Mouse (Mus musculus): ENCODE measurements at regions not wholly inside any gene's neighbourhood (a gene's known extent, or its start where the extent isn't known, plus 50 kb on each side); places are given as distances from the start of the nearest gene placed in this dataset.

DNA sequence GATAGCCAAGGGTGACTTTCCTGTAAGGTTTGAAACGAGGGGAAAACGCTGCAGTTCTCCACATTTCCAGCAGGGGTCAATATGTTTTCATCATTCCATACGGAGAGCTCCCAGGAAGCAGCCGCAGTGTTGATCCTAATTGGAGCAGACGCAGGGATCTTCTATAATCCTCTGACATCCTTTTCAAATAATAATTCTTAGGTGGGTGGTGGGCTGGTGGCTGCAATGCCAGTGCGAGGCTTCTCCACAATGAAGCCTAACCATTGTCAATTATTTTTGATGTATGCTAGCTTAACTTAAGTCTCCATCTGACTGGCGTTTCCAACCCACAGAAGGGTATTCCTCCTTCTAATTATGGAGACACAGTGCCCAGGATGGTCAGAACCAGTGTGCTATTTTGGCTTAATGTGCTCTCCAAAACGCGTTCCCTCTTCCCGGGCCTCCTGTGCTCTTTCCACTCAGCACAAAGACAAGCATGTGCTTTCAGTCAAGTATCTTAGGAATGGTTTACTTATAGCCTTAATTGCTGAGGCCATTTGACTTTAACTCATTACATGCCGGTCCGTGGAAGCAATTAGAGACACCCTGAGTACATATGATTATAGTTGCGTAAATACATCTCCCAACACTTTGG lies 331.6 kb upstream of the Tet2 start:
- ATAC-seq (ENCODE audit: insufficient read depth) (peak; percentile 89), DNase-seq (peak; percentile 94)
- H3K36me3 ChIP-seq (ENCODE audit: insufficient read depth) = no peaks in the 10 kb centered on the region
- TF ChIP-seq CTCF (IDR thresholded peaks at IDR 0.05; ENCODE audit: low read depth) = peak; percentile 85
- H3K9ac ChIP-seq = no peak overlapping the region
- no peaks in the 10 kb centered on the region for H3K4me1 ChIP-seq (ENCODE audit: insufficient read depth)
- no peaks in the 10 kb centered on the region for H3K27me3 ChIP-seq (ENCODE audit: insufficient read depth, low read length)
- no peaks in the 10 kb centered on the region for H3K9me3 ChIP-seq (ENCODE audit: low read depth, low read length)
- H3K4me2 ChIP-seq = peak overlapping the region; percentile 57
- peak overlapping the region; percentile 50; the same call in 1 of the 2 replicates for H3K27ac ChIP-seq (ENCODE audit: low read depth)
- H3K4me3 ChIP-seq (ENCODE audit: low read depth, low read length) = peak overlapping the region; percentile 14
- WGBS = 6% methylated on average over 13 of the region's 13 CpGs

DNA sequence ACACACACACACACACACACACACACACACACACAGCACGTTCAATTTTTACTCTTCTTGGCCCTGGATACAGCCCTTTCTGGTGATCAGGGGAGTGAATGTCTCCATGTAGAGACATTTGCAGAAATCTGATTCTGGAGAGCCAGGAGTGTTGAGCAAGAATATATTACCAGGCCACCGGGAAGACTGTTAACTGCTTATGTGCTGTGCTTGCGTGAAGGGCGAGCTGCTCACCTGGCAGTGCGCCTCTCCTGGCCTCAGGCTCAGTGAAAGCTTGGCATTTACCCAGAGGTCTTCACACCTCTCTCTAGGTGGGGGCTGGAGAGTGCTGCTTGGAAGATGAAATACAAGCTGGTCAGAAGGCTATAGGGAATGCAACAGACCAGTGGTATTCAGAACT lies 332.4 kb upstream of the Tet2 start:
- Histone ChIP-seq H3K4me3 (ENCODE audit: low read depth, low read length) (no peak overlapping the region), H3K27ac (ENCODE audit: low read depth) (no peak overlapping the region), H3K9ac (no peak overlapping the region), H3K4me2 (no peak overlapping the region; the same call in 1 of the 2 replicates), H3K27me3 (ENCODE audit: insufficient read depth, low read length) (no peaks in the 10 kb centered on the region), H3K4me1 (ENCODE audit: insufficient read depth) (no peaks in the 10 kb centered on the region), H3K9me3 (ENCODE audit: low read depth, low read length) (no peaks in the 10 kb centered on the region), H3K36me3 (ENCODE audit: insufficient read depth) (no peaks in the 10 kb centered on the region)
- DNase-seq (peak; percentile 51), ATAC-seq (ENCODE audit: insufficient read depth) (peak; percentile 53; the same call in 1 of the 2 replicates)
- TF ChIP-seq CTCF (IDR thresholded peaks at IDR 0.05; ENCODE audit: low read depth) = no peak
- WGBS = 34% methylated on average over 5 of the region's 5 CpGs

DNA sequence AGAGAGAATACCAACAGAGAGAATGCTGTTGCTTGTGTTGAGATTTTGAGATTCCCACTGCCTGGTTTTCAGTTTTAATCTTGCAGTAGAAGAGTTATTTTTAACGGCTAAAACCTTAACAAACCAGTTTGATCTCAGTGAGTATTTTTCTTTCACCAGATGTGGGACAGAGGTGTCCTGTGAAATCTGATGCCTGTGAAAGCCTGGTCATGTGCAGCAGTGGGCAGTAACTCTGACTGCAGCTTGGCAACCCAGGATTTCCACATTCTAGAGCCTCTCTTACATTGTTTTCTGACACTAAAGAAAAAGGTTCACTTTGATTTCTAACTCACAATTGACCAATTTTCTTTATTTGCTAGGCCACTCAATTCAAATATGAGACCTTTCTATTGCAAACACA lies 335.7 kb upstream of the Tet2 start:
- WGBS = 6% methylated on average over 1 of the region's 1 CpGs
- TF ChIP-seq CTCF (IDR thresholded peaks at IDR 0.05; ENCODE audit: low read depth) = no peak
- no peak overlapping the region for H3K4me2 ChIP-seq
- ATAC-seq (ENCODE audit: insufficient read depth) (no peak), DNase-seq (peak; percentile 7)
- no peaks in the 10 kb centered on the region for H3K36me3 ChIP-seq (ENCODE audit: insufficient read depth)
- H3K4me1 ChIP-seq (ENCODE audit: insufficient read depth) = no peaks in the 10 kb centered on the region
- no peak overlapping the region for H3K9ac ChIP-seq
- H3K27me3 ChIP-seq (ENCODE audit: insufficient read depth, low read length) = no peaks in the 10 kb centered on the region
- H3K4me3 ChIP-seq (ENCODE audit: low read depth, low read length) = no peak overlapping the region
- no peak overlapping the region for H3K27ac ChIP-seq (ENCODE audit: low read depth)
- no peaks in the 10 kb centered on the region for H3K9me3 ChIP-seq (ENCODE audit: low read depth, low read length)

DNA sequence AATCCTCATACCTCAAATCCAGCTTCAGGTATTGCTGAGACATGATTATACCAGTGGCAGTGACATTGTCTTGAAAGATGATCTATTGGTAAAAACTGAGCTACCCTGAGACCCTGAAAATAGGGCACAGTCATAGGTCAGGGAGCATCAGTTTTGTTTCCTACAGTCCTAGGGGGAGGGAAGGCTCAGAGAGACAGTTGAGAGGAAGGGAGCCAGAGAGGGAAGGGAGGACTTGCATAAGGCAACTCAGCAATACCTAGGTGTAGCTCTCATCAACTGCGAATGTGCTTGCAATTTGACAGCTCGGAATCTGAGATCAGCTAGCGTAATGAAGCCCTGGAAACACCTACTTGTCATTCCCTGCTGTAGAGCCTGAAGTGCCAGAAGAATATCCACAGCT lies 334.4 kb upstream of the Cxxc4 start:
- no peaks in the 10 kb centered on the region for H3K36me3 ChIP-seq (ENCODE audit: insufficient read depth)
- H3K4me1 ChIP-seq (ENCODE audit: insufficient read depth) = no peaks in the 10 kb centered on the region
- TF ChIP-seq CTCF (IDR thresholded peaks at IDR 0.05; ENCODE audit: low read depth) = no peak
- ATAC-seq (ENCODE audit: insufficient read depth) (no peak), DNase-seq (peak; percentile 20)
- H3K9me3 ChIP-seq (ENCODE audit: low read depth, low read length) = no peaks in the 10 kb centered on the region
- WGBS = 56% methylated on average over 3 of the region's 3 CpGs
- H3K9ac ChIP-seq = no peak overlapping the region
- H3K27ac ChIP-seq (ENCODE audit: low read depth) = no peak overlapping the region
- no peak overlapping the region for H3K4me2 ChIP-seq
- no peak overlapping the region for H3K4me3 ChIP-seq (ENCODE audit: low read depth, low read length)
- H3K27me3 ChIP-seq (ENCODE audit: insufficient read depth, low read length) = no peaks in the 10 kb centered on the region

DNA sequence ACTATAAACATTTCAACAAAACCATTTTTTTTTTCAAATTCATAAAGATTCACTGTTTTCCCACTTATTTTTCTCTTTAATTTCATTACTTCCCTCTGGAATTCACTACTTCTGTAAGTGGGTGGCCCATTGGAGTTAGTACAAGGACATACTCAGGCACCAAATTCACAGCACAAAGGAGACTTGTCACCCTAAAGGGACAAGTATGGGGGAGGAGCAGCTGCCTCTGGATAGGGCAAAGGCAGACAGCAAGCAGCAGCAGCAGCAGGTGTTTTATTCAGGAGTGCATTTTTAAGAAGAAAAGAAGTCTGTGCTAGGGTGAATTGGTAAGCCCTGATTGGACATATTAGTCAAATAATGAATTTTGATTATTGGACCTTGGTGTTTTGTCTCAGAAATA lies 314.1 kb upstream of the Cxxc4 start:
- no peak for TF ChIP-seq CTCF (IDR thresholded peaks at IDR 0.05; ENCODE audit: low read depth)
- no peak overlapping the region for H3K27ac ChIP-seq (ENCODE audit: low read depth)
- no peak overlapping the region for H3K4me3 ChIP-seq (ENCODE audit: low read depth, low read length)
- H3K9ac ChIP-seq = no peak overlapping the region
- H3K9me3 ChIP-seq (ENCODE audit: low read depth, low read length) = no peaks in the 10 kb centered on the region
- H3K36me3 ChIP-seq (ENCODE audit: insufficient read depth) = no peaks in the 10 kb centered on the region
- no peaks in the 10 kb centered on the region for H3K4me1 ChIP-seq (ENCODE audit: insufficient read depth)
- H3K4me2 ChIP-seq = no peak overlapping the region
- DNase-seq (no peak), ATAC-seq (ENCODE audit: insufficient read depth) (no peak)
- H3K27me3 ChIP-seq (ENCODE audit: insufficient read depth, low read length) = no peaks in the 10 kb centered on the region

DNA sequence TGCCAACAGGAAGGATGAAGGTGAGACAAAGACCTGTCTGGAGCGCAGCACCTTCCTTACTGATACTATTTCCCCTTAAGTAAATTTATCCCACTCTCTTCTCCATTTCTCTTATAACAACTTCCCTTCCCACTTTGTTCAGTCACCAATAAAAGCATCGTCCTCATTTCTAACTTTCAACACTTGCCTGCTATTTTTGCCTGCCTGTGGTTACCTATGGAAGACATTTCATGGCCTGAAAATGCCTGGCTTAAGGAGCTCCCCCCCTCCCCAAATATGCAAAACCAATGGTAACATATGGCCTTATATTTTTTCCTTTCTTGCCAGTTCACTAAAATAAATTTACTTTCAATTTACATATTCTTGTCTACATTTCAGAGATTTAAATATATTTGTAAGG lies 271.0 kb upstream of the Cxxc4 start:
- Histone ChIP-seq H3K9ac (no peak overlapping the region), H3K27me3 (ENCODE audit: insufficient read depth, low read length) (no peaks in the 10 kb centered on the region), H3K4me1 (ENCODE audit: insufficient read depth) (no peaks in the 10 kb centered on the region), H3K4me3 (ENCODE audit: low read depth, low read length) (no peak overlapping the region), H3K36me3 (ENCODE audit: insufficient read depth) (no peaks in the 10 kb centered on the region), H3K4me2 (no peak overlapping the region), H3K27ac (ENCODE audit: low read depth) (no peak overlapping the region), H3K9me3 (ENCODE audit: low read depth, low read length) (no peaks in the 10 kb centered on the region)
- no peak for DNase-seq
- ATAC-seq (ENCODE audit: insufficient read depth) = no peak
- 65% methylated on average over 2 of the region's 2 CpGs for WGBS
- no peak for TF ChIP-seq CTCF (IDR thresholded peaks at IDR 0.05; ENCODE audit: low read depth)

DNA sequence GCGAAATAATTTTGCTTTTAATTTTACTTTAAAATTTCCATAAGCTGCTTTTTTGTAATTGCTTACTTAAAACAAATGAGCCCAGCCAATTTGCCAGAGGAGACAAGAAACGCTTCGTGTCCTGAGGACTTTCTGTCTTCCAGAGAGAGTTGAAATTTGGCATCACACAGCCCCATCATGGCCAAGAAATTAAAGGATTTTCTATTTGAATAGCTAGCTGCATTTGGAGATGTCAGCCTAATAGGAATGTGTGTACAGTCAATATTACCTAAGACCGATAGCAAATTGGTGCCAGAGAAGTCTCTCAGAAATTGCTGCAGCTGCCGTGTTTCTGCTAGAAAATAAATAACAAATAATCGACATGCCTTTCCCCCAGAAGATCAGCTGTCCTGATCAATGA lies 268.1 kb upstream of the Cxxc4 start:
- Histone ChIP-seq H3K36me3 (ENCODE audit: insufficient read depth) (no peaks in the 10 kb centered on the region), H3K4me3 (ENCODE audit: low read depth, low read length) (no peak overlapping the region), H3K27ac (ENCODE audit: low read depth) (no peak overlapping the region), H3K9me3 (ENCODE audit: low read depth, low read length) (no peaks in the 10 kb centered on the region), H3K9ac (no peak overlapping the region), H3K4me2 (no peak overlapping the region), H3K4me1 (ENCODE audit: insufficient read depth) (no peaks in the 10 kb centered on the region), H3K27me3 (ENCODE audit: insufficient read depth, low read length) (no peaks in the 10 kb centered on the region)
- no peak for TF ChIP-seq CTCF (IDR thresholded peaks at IDR 0.05; ENCODE audit: low read depth)
- no peak for DNase-seq
- WGBS = 70% methylated on average over 6 of the region's 6 CpGs
- ATAC-seq (ENCODE audit: insufficient read depth) = no peak

DNA sequence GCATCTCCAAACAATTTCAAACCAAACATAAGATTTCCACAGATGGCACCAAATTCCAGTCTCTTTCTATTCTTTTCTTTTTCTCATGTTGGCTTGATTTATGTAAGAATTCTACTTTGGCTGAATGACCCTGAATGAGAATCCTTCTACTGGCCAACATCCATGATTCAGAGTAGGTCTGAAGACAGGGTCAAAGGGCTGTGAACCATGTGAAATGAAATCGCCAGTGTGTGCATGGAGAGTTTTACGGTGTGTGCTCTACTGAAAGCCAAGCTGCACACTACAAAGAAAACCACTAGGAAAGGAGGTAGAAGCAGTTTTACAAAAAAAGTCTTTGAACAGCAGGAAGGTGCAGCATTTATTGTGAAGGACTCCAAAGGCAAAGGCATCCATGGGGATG lies 263.5 kb upstream of the Cxxc4 start:
- no peaks in the 10 kb centered on the region for H3K4me1 ChIP-seq (ENCODE audit: insufficient read depth)
- 80% methylated on average over 2 of the region's 2 CpGs for whole genome bisulfite sequencing
- no peak overlapping the region for H3K9ac ChIP-seq
- no peak for ATAC-seq (ENCODE audit: insufficient read depth)
- no peak overlapping the region for H3K4me3 ChIP-seq (ENCODE audit: low read depth, low read length)
- no peak for DNase-seq
- TF ChIP-seq CTCF (IDR thresholded peaks at IDR 0.05; ENCODE audit: low read depth) = no peak
- H3K27me3 ChIP-seq (ENCODE audit: insufficient read depth, low read length) = no peaks in the 10 kb centered on the region
- H3K4me2 ChIP-seq = no peak overlapping the region
- H3K9me3 ChIP-seq (ENCODE audit: low read depth, low read length) = no peaks in the 10 kb centered on the region
- H3K36me3 ChIP-seq (ENCODE audit: insufficient read depth) = no peaks in the 10 kb centered on the region
- no peak overlapping the region for H3K27ac ChIP-seq (ENCODE audit: low read depth)

Measured in lung, embryonic 14.5 days (tissue).